Mouse (Mus musculus) embryonic facial prominence, embryonic 13.5 days (tissue): ENCODE data around the gene Tcap. TPM values are rescaled to one million over a fixed set of nuclear protein-coding genes. Genes with fewer than 3 reads are reported as not detected.

ENCODE experiments used
- ATAC-seq: fragments of 200-750 bp; cut with Nextera tagmentation; 2 replicates; pipeline ENCODE4 v1.8.0; 2017; ENCODE audit warnings: low read depth; ENCODE audit not compliant: insufficient number of reproducible peaks, insufficient read depth, low FRiP score, low TSS enrichment
- H3K27ac ChIP-seq: fragments of 300-500 bp; sonication (generic); 2 replicates; pipeline ENCODE4 v1.5.1; 2015; ENCODE audit warnings: moderate library complexity, mild to moderate bottlenecking, inconsistent platforms
- H3K27me3 ChIP-seq: fragments of 300-500 bp; sonication (generic); 2 replicates; pipeline ENCODE4 v1.6.1; 2015; ENCODE audit warnings: mild to moderate bottlenecking, inconsistent platforms
- H3K36me3 ChIP-seq: fragments of 300-500 bp; sonication (generic); 2 replicates; pipeline ENCODE4 v1.6.1; 2015; ENCODE audit warnings: mild to moderate bottlenecking, inconsistent platforms
- H3K4me1 ChIP-seq: fragments of 300-500 bp; sonication (generic); 2 replicates; pipeline ENCODE4 v1.6.1; 2015; ENCODE audit warnings: inconsistent platforms
- H3K4me2 ChIP-seq: fragments of 300-500 bp; sonication (generic); 2 replicates; pipeline ENCODE4 v1.6.1; 2015; ENCODE audit warnings: moderate library complexity, mild to moderate bottlenecking, inconsistent platforms
- H3K4me3 ChIP-seq: fragments of 300-500 bp; sonication (generic); 2 replicates; pipeline ENCODE4 v1.5.1; 2015; ENCODE audit warnings: mild to moderate bottlenecking, inconsistent platforms
- H3K9ac ChIP-seq: fragments of 300-500 bp; sonication (generic); 2 replicates; pipeline ENCODE4 v1.6.1; 2015; ENCODE audit warnings: mild to moderate bottlenecking, inconsistent platforms
- H3K9me3 ChIP-seq: fragments of 300-500 bp; sonication (generic); 2 replicates; pipeline ENCODE4 v1.6.1; 2016; ENCODE audit warnings: inconsistent platforms
- WGBS: fragments of 180-500 bp; shearing (Covaris S2); methylation state at CpG from one replicate; pipeline ENCODE4 v1.1.7; 2015; ENCODE audit warnings: mixed read lengths; 5-methylcytosine and 5-hydroxymethylcytosine counted together
- polyA plus RNA-seq: library from polyadenylated mRNA; unstranded; fragments of >200 nt; fragmentation: Nextera tagmentation; extraction: Ambion mirVana; gene quantifications from 2 replicates; pipeline ENCODE4 v1.2.1, GENCODE M21; 2015

Tcap gene
- polyA plus RNA-seq, 1 experiment from 2014 or later, result 0.89 TPM

GRCm38 (mm10) chr11:98345253-98345652, 38.4 kb upstream of the Tcap start:
- 1% methylated on average over 14 of the region's 14 CpGs for WGBS
- H3K4me3 ChIP-seq, result 0 out of 2 replicates have a peak overlapping the region, but pooled peaks have one; percentile 18
- ATAC-seq, result no peak
- peaks cover 29% of the 10 kb centered on the region for H3K4me1 ChIP-seq
- no peaks in the 10 kb centered on the region for H3K36me3 ChIP-seq
- H3K9ac ChIP-seq, result no peak overlapping the region
- H3K27me3 ChIP-seq, result peaks cover 87% of the 10 kb centered on the region
- H3K9me3 ChIP-seq, result no peaks in the 10 kb centered on the region
- peak overlapping the region; percentile 44 for H3K4me2 ChIP-seq
- H3K27ac ChIP-seq, result no peak overlapping the region

GRCm38 (mm10) chr11:98346168-98346567, 37.4 kb upstream of the Tcap start:
- no peaks in the 10 kb centered on the region for H3K36me3 ChIP-seq
- H3K4me1 ChIP-seq, result peaks cover 29% of the 10 kb centered on the region
- no peak overlapping the region for H3K4me3 ChIP-seq
- 9% methylated on average over 9 of the region's 9 CpGs for WGBS
- no peak overlapping the region for H3K9ac ChIP-seq
- H3K4me2 ChIP-seq, result no peak overlapping the region
- H3K27me3 ChIP-seq, result peaks cover 89% of the 10 kb centered on the region
- no peaks in the 10 kb centered on the region for H3K9me3 ChIP-seq
- ATAC-seq, result no peak
- no peak overlapping the region for H3K27ac ChIP-seq

- H3K4me3 ChIP-seq, result no peak overlapping the region
Measured at GRCm38 (mm10) chr11:98347385-98348082, 36.1 kb upstream of the Tcap start.

GRCm38 (mm10) chr11:98348083-98348961, 35.3 kb upstream of the Tcap start, which contains the start of gene Ppp1r1b:
TSS of gene Ppp1r1b (plus strand) at chr11:98348404.
- H3K4me3 ChIP-seq, result peak within 1 kb of the TSS; percentile 53
- under 1% methylated on average over 55 of the region's 55 CpGs for WGBS
- ATAC-seq, result no peak
- no peaks in the 10 kb centered on the region for H3K36me3 ChIP-seq
- peak within 1 kb of the TSS; percentile 70 for H3K9ac ChIP-seq
- peaks cover 15% of the 10 kb centered on the region for H3K4me1 ChIP-seq
- no peaks in the 10 kb centered on the region for H3K9me3 ChIP-seq
- no peak within 1 kb of the TSS for H3K27ac ChIP-seq
- H3K4me2 ChIP-seq, result peak within 1 kb of the TSS; percentile 93
- peaks cover 96% of the 10 kb centered on the region for H3K27me3 ChIP-seq

More at GRCm38 (mm10) chr11:98347385-98348082, 36.1 kb upstream of the Tcap start:
- H3K27me3 ChIP-seq, result peaks cover 89% of the 10 kb centered on the region
- no peak overlapping the region for H3K9ac ChIP-seq
- H3K36me3 ChIP-seq, result no peaks in the 10 kb centered on the region
- under 1% methylated on average over 9 of the region's 12 CpGs for WGBS
- no peaks in the 10 kb centered on the region for H3K9me3 ChIP-seq
- H3K4me2 ChIP-seq, result peak overlapping the region; percentile 93
- no peak for ATAC-seq
- peaks cover 18% of the 10 kb centered on the region for H3K4me1 ChIP-seq
- no peak overlapping the region for H3K27ac ChIP-seq

- Histone ChIP-seq H3K9ac (peak overlapping the region; percentile 70; the same call in 1 of the 2 replicates), H3K4me3 (peak overlapping the region; percentile 53), H3K4me2 (peak overlapping the region; percentile 93), H3K27me3 (peaks cover 98% of the 10 kb centered on the region), H3K36me3 (no peaks in the 10 kb centered on the region), H3K27ac (no peak overlapping the region), H3K4me1 (peaks cover 15% of the 10 kb centered on the region), H3K9me3 (no peaks in the 10 kb centered on the region)
- 6% methylated on average over 9 of the region's 9 CpGs for WGBS
- no peak for ATAC-seq
Measured at GRCm38 (mm10) chr11:98349308-98349707, 34.3 kb upstream of the Tcap start.

- Histone ChIP-seq H3K4me3 (no peak overlapping the region), H3K27me3 (peaks cover 74% of the 10 kb centered on the region), H3K4me1 (peaks cover 17% of the 10 kb centered on the region), H3K27ac (no peak overlapping the region), H3K9ac (no peak overlapping the region), H3K9me3 (no peaks in the 10 kb centered on the region), H3K36me3 (no peaks in the 10 kb centered on the region), H3K4me2 (no peak overlapping the region)
- ATAC-seq, result no peak
- WGBS, result 76% methylated on average over 18 of the region's 18 CpGs
Measured at GRCm38 (mm10) chr11:98352272-98352990, 31.2 kb upstream of the Tcap start.

- Histone ChIP-seq H3K36me3 (no peaks in the 10 kb centered on the region), H3K4me3 (no peak overlapping the region), H3K27ac (no peak overlapping the region), H3K4me1 (peaks cover 12% of the 10 kb centered on the region), H3K9ac (no peak overlapping the region; the same call in 1 of the 2 replicates), H3K4me2 (no peak overlapping the region), H3K27me3 (peaks cover 61% of the 10 kb centered on the region), H3K9me3 (no peaks in the 10 kb centered on the region)
- no peak for ATAC-seq
- whole genome bisulfite sequencing, result 26% methylated on average over 8 of the region's 8 CpGs
Measured at GRCm38 (mm10) chr11:98353651-98354211, 29.9 kb upstream of the Tcap start.

- no peak overlapping the region for H3K4me2 ChIP-seq
- H3K9me3 ChIP-seq, result no peaks in the 10 kb centered on the region
- H3K4me3 ChIP-seq, result no peak overlapping the region
- H3K27ac ChIP-seq, result no peak overlapping the region
- 57% methylated on average over 14 of the region's 14 CpGs for WGBS
- no peak overlapping the region for H3K9ac ChIP-seq
- no peaks in the 10 kb centered on the region for H3K36me3 ChIP-seq
- H3K27me3 ChIP-seq, result peaks cover 54% of the 10 kb centered on the region
- ATAC-seq, result no peak
- H3K4me1 ChIP-seq, result peaks cover 12% of the 10 kb centered on the region
Measured at GRCm38 (mm10) chr11:98354445-98354844, 29.2 kb upstream of the Tcap start.

GRCm38 (mm10) chr11:98355732-98356299, 27.8 kb upstream of the Tcap start:
- H3K4me2 ChIP-seq, result no peak overlapping the region
- H3K9ac ChIP-seq, result no peak overlapping the region
- no peak for ATAC-seq
- H3K27ac ChIP-seq, result no peak overlapping the region
- H3K4me3 ChIP-seq, result no peak overlapping the region
- peaks cover 40% of the 10 kb centered on the region for H3K27me3 ChIP-seq
- H3K4me1 ChIP-seq, result peaks cover 25% of the 10 kb centered on the region
- H3K36me3 ChIP-seq, result no peaks in the 10 kb centered on the region
- 11% methylated on average over 6 of the region's 6 CpGs for WGBS
- H3K9me3 ChIP-seq, result no peaks in the 10 kb centered on the region

GRCm38 (mm10) chr11:98356625-98357394, 26.8 kb upstream of the Tcap start:
- H3K4me2 ChIP-seq, result 0 out of 2 replicates have a peak overlapping the region, but pooled peaks have one; percentile 86
- no peak for ATAC-seq
- peaks cover 33% of the 10 kb centered on the region for H3K4me1 ChIP-seq
- H3K27me3 ChIP-seq, result peaks cover 30% of the 10 kb centered on the region
- H3K9me3 ChIP-seq, result no peaks in the 10 kb centered on the region
- 0 out of 2 replicates have a peak overlapping the region, but pooled peaks have one; percentile 88 for H3K27ac ChIP-seq
- H3K9ac ChIP-seq, result no peak overlapping the region
- H3K4me3 ChIP-seq, result no peak overlapping the region
- H3K36me3 ChIP-seq, result no peaks in the 10 kb centered on the region
- WGBS, result 77% methylated on average over 7 of the region's 7 CpGs
